Mouse (Mus musculus): ENCODE data around the gene Yipf3.

Gene Yipf3

DNA sequence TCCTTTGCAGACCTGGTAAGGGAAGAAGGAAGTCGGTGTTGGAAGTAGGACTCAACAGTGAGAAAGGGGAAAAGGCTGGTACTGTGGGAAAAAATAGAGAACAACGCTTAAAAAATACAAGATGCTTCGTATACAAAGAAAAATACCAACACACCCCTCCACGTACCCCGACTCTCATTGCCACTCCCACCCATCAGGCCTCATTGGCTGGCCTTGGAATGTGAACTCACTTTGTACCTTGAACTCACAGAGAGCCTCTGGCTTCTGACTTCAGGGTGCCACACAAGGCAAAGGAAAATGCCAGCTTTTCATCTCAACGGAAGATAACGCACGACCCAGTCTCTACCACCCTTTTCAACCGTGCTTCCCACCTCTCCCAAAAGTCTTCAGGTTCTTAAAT, 35.3 kb downstream of the Yipf3 start:
- DNase-seq (ENCODE audit: low read depth, low spot score): no peak

DNA sequence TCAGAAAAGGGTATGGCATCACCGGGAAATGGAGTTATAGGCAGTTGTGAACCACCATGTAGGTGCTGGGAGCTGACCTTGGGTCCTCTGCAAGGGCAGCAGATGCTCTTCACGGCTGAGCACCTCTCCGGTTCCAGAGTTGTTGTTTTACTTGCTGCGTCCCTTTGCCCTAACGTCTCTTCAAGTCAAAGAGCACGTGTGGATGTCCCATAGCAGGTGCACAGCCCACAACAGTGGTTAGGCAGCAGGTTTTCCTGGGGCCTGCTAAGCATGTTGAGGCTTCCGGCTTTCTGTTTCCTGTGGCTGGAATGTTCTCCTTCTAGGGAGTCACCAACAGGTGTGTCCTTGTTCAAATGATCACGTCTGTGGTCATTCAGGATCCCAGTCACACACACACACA, 36.0 kb downstream of the Yipf3 start:
- DNase-seq (ENCODE audit: low read depth, low spot score): no peak

DNA sequence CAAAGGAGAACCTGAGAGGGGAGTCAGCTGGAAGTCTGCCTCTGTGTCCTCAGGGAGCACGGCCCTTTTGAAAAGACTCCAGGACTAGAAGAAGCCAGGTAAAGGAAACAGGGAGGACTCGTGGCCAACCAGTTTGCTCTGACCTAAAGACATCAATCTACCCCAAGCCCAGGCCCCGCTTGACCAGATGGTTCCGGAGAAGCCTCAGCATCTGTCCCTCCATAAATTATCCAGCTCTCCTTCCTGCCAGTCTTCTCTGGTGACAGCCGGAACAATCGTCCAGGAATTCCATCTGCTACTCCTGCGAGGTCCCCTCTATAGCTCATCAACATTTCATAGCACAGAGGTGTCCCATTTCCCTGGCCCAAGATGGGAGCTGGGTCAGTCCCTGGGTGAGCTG, 36.8 kb downstream of the Yipf3 start:
- DNase-seq (ENCODE audit: low read depth, low spot score): no peak

DNA sequence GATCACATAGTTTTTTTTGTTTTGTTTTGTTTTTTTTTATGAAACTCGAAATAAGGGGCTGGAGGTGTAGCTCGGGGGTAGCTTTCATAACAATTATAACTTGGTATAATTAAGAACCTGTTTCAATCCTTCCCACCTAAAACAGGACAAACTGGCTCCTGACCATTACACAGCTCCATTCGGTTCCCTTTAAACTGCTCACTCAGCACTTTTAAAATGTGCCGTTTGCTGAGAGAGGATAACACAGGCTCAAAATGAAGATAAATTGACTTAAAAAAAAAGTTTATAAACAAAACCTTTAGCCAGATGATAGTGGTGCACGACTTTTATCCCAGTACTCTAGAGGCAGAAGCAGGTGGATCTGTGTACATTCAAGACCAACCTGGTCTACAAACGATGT, 37.5 kb downstream of the Yipf3 start:
- DNase-seq (ENCODE audit: low read depth, low spot score): no peak

DNA sequence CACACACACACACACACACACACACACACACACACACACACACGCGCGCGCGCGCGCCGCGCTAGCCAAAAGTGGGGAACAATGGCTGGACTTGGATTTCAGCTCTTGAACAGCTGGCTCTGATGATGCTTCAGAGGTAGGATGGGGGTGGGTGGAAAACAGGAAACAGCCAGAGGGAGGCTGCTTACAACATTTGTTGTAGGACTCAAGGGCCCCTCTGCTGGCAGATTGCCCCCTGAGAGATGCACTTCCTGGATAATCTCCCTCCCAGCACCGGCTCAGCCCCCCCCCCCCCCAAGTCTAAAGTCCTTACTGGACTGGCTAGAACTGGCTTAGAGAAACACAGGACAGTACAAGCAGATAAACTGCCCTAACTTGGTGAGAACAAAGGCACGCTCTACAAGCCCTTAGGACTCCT, 39.8 kb downstream of the Yipf3 start:
- DNase-seq (ENCODE audit: low read depth, low spot score): peak; percentile 90

DNA sequence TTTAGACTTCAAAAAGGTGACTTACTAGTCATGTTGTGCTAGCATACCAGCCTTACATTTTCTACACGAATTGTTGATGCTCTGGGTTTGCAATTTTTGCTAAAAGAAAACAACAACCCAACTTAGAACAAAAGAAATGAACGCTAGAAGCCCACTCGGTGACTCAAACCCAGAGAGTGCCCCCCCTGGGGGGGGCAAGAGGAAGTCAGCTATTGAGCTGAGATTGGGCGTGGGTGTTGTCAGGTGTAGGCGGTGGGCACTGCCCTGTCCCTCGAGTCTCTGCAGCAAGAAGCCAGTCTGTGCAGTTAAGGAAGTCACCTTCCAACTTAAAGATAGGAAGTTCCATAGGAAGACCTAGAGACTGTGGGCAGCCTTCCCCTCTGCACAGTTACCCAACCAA, 48.7 kb downstream of the Yipf3 start:
- DNase-seq (ENCODE audit: low read depth, low spot score): no peak

DNA sequence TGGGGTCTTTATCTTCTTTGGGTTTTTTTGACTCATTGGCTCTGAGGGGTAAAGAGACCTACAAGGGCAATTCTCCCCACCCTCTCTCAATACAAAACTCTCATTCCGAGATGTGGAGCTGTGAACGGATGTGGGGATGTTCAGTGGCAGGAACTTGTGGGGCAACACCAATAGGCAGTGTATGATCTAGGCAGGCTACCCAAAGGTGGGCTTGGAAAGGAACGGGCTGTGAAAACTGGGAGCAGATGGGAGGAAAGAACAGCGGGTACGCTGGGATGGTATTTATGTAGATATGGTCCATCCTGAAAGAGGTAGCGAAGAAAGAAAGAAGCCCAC, 49.1 kb downstream of the Yipf3 start:
- DNase-seq (ENCODE audit: low read depth, low spot score): no peak

DNA sequence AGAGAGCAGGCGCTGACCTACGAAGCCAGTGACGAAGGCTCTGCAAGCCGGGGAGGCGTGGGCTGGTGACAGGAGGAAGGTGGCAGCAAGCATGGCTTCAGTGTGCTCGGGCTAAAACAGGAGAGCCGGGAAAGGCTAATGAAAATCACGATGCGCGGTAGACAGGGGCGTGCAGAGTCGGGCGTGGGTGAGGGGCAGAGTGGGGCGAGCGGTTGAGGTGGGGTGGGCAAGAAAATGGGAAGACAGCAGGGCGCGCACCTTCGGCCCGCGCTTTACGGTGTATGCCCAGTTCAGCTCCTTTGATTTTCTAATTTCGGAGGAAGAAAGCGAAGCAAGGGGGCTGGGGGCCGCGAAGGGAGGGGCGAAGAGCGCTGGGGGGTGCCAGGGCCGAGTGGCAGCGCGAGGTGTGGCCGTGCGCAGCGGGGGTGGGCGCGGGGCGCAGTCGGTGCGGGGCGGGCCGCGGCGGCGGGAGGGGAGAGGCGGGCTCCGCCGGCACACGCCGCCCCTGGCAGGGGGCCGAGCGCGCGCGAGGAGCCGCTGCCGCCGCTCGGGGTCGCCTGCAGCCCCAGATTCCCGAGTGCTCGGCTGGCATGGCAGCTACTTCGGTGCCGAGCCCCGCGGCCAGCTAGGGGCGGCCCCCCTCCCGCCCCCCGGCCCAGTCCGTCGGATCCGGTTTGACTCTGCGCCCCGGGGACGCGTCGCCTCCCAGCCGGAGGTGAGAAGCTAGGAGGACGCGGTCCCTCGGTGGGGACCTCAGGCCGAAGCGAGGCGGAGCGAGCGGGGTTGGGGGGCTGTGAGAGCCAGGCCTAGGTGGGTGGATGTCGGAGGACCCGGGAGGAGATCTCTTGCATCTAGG, 49.7 kb downstream of the Yipf3 start, which contains the start of gene Dlk2:
TSS of gene Dlk2 (plus strand) at position 58 of the 856 bp plus-strand sequence.
- DNase-seq (ENCODE audit: low read depth, low spot score): no peak

DNA sequence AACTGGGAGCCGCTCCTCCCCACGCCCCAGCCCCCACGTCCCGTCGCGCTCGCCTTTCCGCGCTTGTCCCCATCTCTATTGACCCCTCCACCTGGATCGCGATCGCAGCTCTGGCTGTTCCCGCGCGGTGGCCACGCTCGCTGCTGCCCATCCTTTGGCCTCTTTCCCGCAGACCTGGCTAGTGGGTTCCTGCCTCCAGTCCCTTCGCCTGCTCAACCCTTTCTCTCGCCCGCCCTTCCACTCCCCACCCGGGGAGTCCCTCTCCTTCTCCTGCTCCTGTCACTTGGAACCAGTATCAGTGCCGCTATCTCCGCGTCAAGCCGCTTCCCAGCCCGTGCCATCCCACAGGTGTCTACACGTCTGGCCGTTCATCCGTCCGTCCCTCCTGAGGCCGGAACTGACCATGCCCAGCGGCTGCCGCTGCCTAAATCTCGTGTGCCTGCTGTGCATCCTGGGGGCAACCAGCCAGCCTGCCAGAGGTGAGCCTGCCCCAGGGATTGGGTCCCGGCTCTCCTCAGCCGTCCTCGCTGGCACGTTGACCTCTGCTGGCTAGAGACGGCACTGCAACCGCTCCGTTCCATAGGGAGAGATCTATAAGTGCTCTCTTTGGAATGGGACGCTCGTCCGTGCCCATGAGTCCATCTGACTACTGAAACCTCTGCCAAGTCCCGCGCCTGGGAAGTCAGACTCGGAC, 50.5 kb downstream of the Yipf3 start:
- peak; percentile 92 for DNase-seq (ENCODE audit: low read depth, low spot score)

DNA sequence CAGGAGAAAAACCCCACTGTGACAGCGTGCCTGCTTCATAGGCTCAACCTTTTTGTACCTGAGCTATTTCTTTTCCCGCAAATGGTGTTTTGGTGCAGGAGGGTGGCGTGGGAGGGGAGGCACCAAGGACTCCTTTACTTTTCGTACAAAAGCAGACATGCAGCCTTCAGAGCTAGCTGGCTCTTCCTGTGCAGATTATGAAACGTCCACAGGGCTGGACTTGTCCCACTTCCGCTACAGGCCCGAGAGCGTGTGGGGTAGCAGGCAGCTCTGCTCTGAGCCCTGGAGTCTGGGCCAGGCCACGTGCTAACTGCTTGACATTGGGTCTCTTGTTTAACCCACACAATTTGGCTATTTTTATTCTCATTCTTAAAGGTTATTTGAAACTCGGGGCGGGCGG, 54.0 kb downstream of the Yipf3 start:
- DNase-seq (ENCODE audit: low read depth, low spot score): no peak

Measured in 3T3-L1 (cell line).